In the genomic region with DNA sequence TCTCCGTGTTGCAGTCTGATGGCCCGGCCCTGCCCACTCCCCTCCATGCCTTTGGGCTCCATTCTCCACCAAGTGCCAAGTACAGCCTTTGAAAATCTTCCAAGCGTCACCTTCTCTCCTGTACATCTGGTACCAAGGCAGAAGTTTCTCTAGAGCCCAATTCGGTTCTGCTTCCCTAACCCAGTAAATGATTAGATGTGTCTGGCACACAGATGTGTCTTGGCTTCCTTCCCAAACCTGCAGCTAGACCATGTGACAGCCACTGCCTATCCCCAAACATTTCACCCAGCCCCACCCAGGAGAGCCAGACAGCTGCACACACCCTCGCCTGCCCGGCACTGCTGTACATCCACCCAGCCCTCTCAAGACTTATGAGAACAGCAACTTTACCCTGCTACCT, we compare ENCODE assay signal across 9 mouse cellular contexts. TPM values are rescaled to one million over a fixed set of nuclear protein-coding genes. Genes with fewer than 3 reads are reported as not detected.
DNase-seq lines count a peak whose midpoint lies in the region; ATAC-seq and TF ChIP-seq lines count a peak whose summit lies in the region.
"Had no signal": no experiment of that assay in that cellular context is flagged by ENCODE, and none has a peak within 500 bp of the region (broad histone marks: within the 10 kb centered on the region; RNA-seq: fewer than 3 reads in every experiment).

No protein-coding gene starts in this region.

- H3K4me2 ChIP-seq in hindbrain, postnatal 0 days (ENCODE audit: low read depth, low read length) = no peak overlapping the region
- no peak overlapping the region for H3K4me2 ChIP-seq in lung, postnatal 0 days (replicated peaks; ENCODE audit: low read depth, low read length)
- H3K4me2 ChIP-seq in forebrain, embryonic 15.5 days (replicated peaks) = no peak overlapping the region
- no peak overlapping the region for H3K4me2 ChIP-seq in forebrain, embryonic 13.5 days
- H3K4me2 ChIP-seq: midbrain, embryonic 12.5 days had no signal

- H3K36me3 ChIP-seq in hindbrain, postnatal 0 days (ENCODE audit: insufficient read depth, low read length) = no peaks in the 10 kb centered on the region
- H3K36me3 ChIP-seq in lung, postnatal 0 days (ENCODE audit: insufficient read depth, low read length) = no peaks in the 10 kb centered on the region
- no peaks in the 10 kb centered on the region for H3K36me3 ChIP-seq in forebrain, embryonic 15.5 days
- no peaks in the 10 kb centered on the region for H3K36me3 ChIP-seq in forebrain, embryonic 13.5 days (ENCODE audit: poor library complexity, severe bottlenecking)
- H3K36me3 ChIP-seq: midbrain, embryonic 12.5 days had no signal

- WGBS in lung, adult 2 months = 23% methylated on average over 6 of the region's 6 CpGs
- WGBS in hindbrain, postnatal 0 days = 59% methylated on average over 6 of the region's 6 CpGs
- 24% methylated on average over 6 of the region's 6 CpGs for WGBS in lung, postnatal 0 days
- 67% methylated on average over 6 of the region's 6 CpGs for WGBS in forebrain, embryonic 15.5 days
- WGBS in forebrain, embryonic 13.5 days = 73% methylated on average over 6 of the region's 6 CpGs

- no peak overlapping the region for H3K4me3 ChIP-seq in lung, adult 2 months (replicated peaks; ENCODE audit: extremely low read depth, low read depth, low read length)
- H3K4me3 ChIP-seq in hindbrain, postnatal 0 days (ENCODE audit: low read length) = no peak overlapping the region
- no peak overlapping the region for H3K4me3 ChIP-seq in lung, postnatal 0 days (ENCODE audit: low read depth, low read length)
- no peak overlapping the region for H3K4me3 ChIP-seq in forebrain, embryonic 15.5 days
- H3K4me3 ChIP-seq in forebrain, embryonic 13.5 days = no peak overlapping the region
- H3K4me3 ChIP-seq: midbrain, embryonic 12.5 days had no signal

- DNase-seq in lung, adult 18-20 months = peak; percentile 56 to 78
- DNase-seq in lung, adult 2 months = no peak
- peak; percentile 50 to 59 for DNase-seq in adrenal gland, postnatal 36 days
- peak; percentile 64 for DNase-seq in hindbrain, postnatal 0 days (ENCODE audit: low spot score)
- DNase-seq in lung, postnatal 0 days (ENCODE audit: low spot score) = peak; percentile 73
- no peak for DNase-seq in cerebellum, postnatal 25 days

- no peak for TF ChIP-seq POLR2A in lung, adult 2 months (IDR thresholded peaks at IDR 0.05; ENCODE audit: borderline replicate concordance, extremely low read depth, low read depth, low read length)

- no peaks in the 10 kb centered on the region for H3K27me3 ChIP-seq in hindbrain, postnatal 0 days (ENCODE audit: insufficient read depth, low read length)
- no peaks in the 10 kb centered on the region for H3K27me3 ChIP-seq in lung, postnatal 0 days (replicated peaks; ENCODE audit: insufficient read depth, low read length)
- H3K27me3 ChIP-seq in forebrain, embryonic 15.5 days = no peaks in the 10 kb centered on the region
- 0 out of 2 replicates have a peak, but pooled peaks cover 3% of the 10 kb centered on the region for H3K27me3 ChIP-seq in forebrain, embryonic 13.5 days
- H3K27me3 ChIP-seq: midbrain, embryonic 12.5 days had no signal

- H3K9me3 ChIP-seq in hindbrain, postnatal 0 days (ENCODE audit: low read length) = no peaks in the 10 kb centered on the region
- H3K9me3 ChIP-seq in lung, postnatal 0 days (ENCODE audit: low read length) = no peaks in the 10 kb centered on the region
- H3K9me3 ChIP-seq in forebrain, embryonic 15.5 days = no peaks in the 10 kb centered on the region
- H3K9me3 ChIP-seq in forebrain, embryonic 13.5 days (replicated peaks) = no peaks in the 10 kb centered on the region
- H3K9me3 ChIP-seq: midbrain, embryonic 12.5 days had no signal

- no peak overlapping the region for H3K9ac ChIP-seq in hindbrain, postnatal 0 days (replicated peaks; ENCODE audit: low read length)
- no peak overlapping the region for H3K9ac ChIP-seq in lung, postnatal 0 days (replicated peaks; ENCODE audit: low read depth)
- no peak overlapping the region for H3K9ac ChIP-seq in forebrain, embryonic 15.5 days (replicated peaks)
- no peak overlapping the region for H3K9ac ChIP-seq in forebrain, embryonic 13.5 days
- H3K9ac ChIP-seq: midbrain, embryonic 12.5 days had no signal

- H3K27ac ChIP-seq in hindbrain, postnatal 0 days = no peak overlapping the region
- 0 out of 2 replicates have a peak overlapping the region, but pooled peaks have one; percentile 40 for H3K27ac ChIP-seq in lung, postnatal 0 days (ENCODE audit: low read length)
- H3K27ac ChIP-seq in forebrain, embryonic 15.5 days (replicated peaks) = no peak overlapping the region
- H3K27ac ChIP-seq in forebrain, embryonic 13.5 days = no peak overlapping the region
- H3K27ac ChIP-seq: midbrain, embryonic 12.5 days had no signal

- peak; percentile 52 for ATAC-seq in hindbrain, postnatal 0 days
- ATAC-seq in lung, postnatal 0 days = peak; percentile 82
- no peak for ATAC-seq in forebrain, embryonic 15.5 days (replicated peaks)
- ATAC-seq in forebrain, embryonic 13.5 days = no peak

- no peak for TF ChIP-seq EP300 in lung, postnatal 0 days (IDR thresholded peaks at IDR 0.05)

- TF ChIP-seq CTCF in lung, adult 2 months (IDR thresholded peaks at IDR 0.05; ENCODE audit: insufficient read depth, low read length) = no peak
- TF ChIP-seq CTCF in hindbrain, postnatal 0 days (IDR thresholded peaks at IDR 0.05; ENCODE audit: low read depth) = no peak
- TF ChIP-seq CTCF in lung, postnatal 0 days (IDR thresholded peaks at IDR 0.05) = no peak

- H3K4me1 ChIP-seq in lung, adult 2 months (ENCODE audit: control insufficient read depth, insufficient read depth, low read length) = peaks cover 12% of the 10 kb centered on the region
- H3K4me1 ChIP-seq in hindbrain, postnatal 0 days (ENCODE audit: insufficient read depth, low read length) = no peaks in the 10 kb centered on the region
- H3K4me1 ChIP-seq in lung, postnatal 0 days (ENCODE audit: insufficient read depth, low read depth, low read length) = no peaks in the 10 kb centered on the region; the same call in 1 of the 2 replicates
- H3K4me1 ChIP-seq in forebrain, embryonic 15.5 days = no peaks in the 10 kb centered on the region
- no peaks in the 10 kb centered on the region for H3K4me1 ChIP-seq in forebrain, embryonic 13.5 days
- H3K4me1 ChIP-seq: midbrain, embryonic 12.5 days had no signal

RNA-seq across cellular contexts. Expression of a gene that starts 8.0 kb away (rescaled TPM):
- 9.1 and 13.2 TPM in 2 replicates for polyA plus RNA-seq in lung, adult 2 months (2012; rRNA removed)
- 1 to 10 TPM; 1.1 to 1.3 TPM for total RNA-seq in adrenal gland, postnatal 36 days (2021)
- 0.75 and 2.3 TPM in 2 replicates for total RNA-seq in hindbrain, postnatal 0 days (2014; rRNA removed)
- 1.1 and 1.4 TPM in 2 replicates for polyA plus RNA-seq in hindbrain, postnatal 0 days (2015; fragmentation: Nextera tagmentation; extraction: Ambion mirVana)
- polyA plus RNA-seq in lung, postnatal 0 days (2015; fragmentation: Nextera tagmentation; extraction: Ambion mirVana) = 2.5 and 3.1 TPM in 2 replicates
- 0.47 and 0.57 TPM in 2 replicates for polyA plus RNA-seq in forebrain, embryonic 15.5 days (2015; fragmentation: Nextera tagmentation; extraction: Ambion mirVana)
- 0.44 and 0.54 TPM in 2 replicates for polyA plus RNA-seq in forebrain, embryonic 13.5 days (2015; fragmentation: Nextera tagmentation; extraction: Ambion mirVana)

RNA-seq across cellular contexts. Expression of a gene that starts 8.1 kb away (rescaled TPM):
- polyA plus RNA-seq in lung, adult 2 months (2012; rRNA removed) = 43.7 and 45.9 TPM in 2 replicates
- 1 to 10 TPM; 7.8 to 7.9 TPM for total RNA-seq in adrenal gland, postnatal 36 days (2021)
- 48.0 and 55.6 TPM in 2 replicates for total RNA-seq in hindbrain, postnatal 0 days (2014; rRNA removed)
- 29.0 and 30.3 TPM in 2 replicates for polyA plus RNA-seq in hindbrain, postnatal 0 days (2015; fragmentation: Nextera tagmentation; extraction: Ambion mirVana)
- 43.9 and 44.7 TPM in 2 replicates for polyA plus RNA-seq in lung, postnatal 0 days (2015; fragmentation: Nextera tagmentation; extraction: Ambion mirVana)
- 10.2 and 10.8 TPM in 2 replicates for polyA plus RNA-seq in forebrain, embryonic 15.5 days (2015; fragmentation: Nextera tagmentation; extraction: Ambion mirVana)
- polyA plus RNA-seq in forebrain, embryonic 13.5 days (2015; fragmentation: Nextera tagmentation; extraction: Ambion mirVana) = 7.7 and 8.4 TPM in 2 replicates

RNA-seq across cellular contexts. Expression of a gene that starts 23.0 kb away (rescaled TPM):
- 64.9 and 65.8 TPM in 2 replicates for polyA plus RNA-seq in lung, adult 2 months (2012; rRNA removed)
- 10 to 100 TPM; 35.4 to 54.1 TPM for total RNA-seq in adrenal gland, postnatal 36 days (2021)
- total RNA-seq in hindbrain, postnatal 0 days (2014; rRNA removed) = 81.3 and 99.9 TPM in 2 replicates
- 60.9 and 63.8 TPM in 2 replicates for polyA plus RNA-seq in hindbrain, postnatal 0 days (2015; fragmentation: Nextera tagmentation; extraction: Ambion mirVana)
- 43.2 and 46.4 TPM in 2 replicates for polyA plus RNA-seq in lung, postnatal 0 days (2015; fragmentation: Nextera tagmentation; extraction: Ambion mirVana)
- 69.6 and 77.7 TPM in 2 replicates for polyA plus RNA-seq in forebrain, embryonic 15.5 days (2015; fragmentation: Nextera tagmentation; extraction: Ambion mirVana)
- polyA plus RNA-seq in forebrain, embryonic 13.5 days (2015; fragmentation: Nextera tagmentation; extraction: Ambion mirVana) = 53.8 and 61.2 TPM in 2 replicates

RNA-seq across cellular contexts. Expression of a gene that starts 30.0 kb away (rescaled TPM):
- 6.9 and 8.3 TPM in 2 replicates for polyA plus RNA-seq in lung, adult 2 months (2012; rRNA removed)
- 10 to 100 TPM; 52.9 to 65.3 TPM for total RNA-seq in adrenal gland, postnatal 36 days (2021)
- total RNA-seq in hindbrain, postnatal 0 days (2014; rRNA removed) = 16.8 and 23.8 TPM in 2 replicates
- polyA plus RNA-seq in hindbrain, postnatal 0 days (2015; fragmentation: Nextera tagmentation; extraction: Ambion mirVana) = 92.3 and 96.0 TPM in 2 replicates
- 90.6 and 95.9 TPM in 2 replicates for polyA plus RNA-seq in lung, postnatal 0 days (2015; fragmentation: Nextera tagmentation; extraction: Ambion mirVana)
- polyA plus RNA-seq in forebrain, embryonic 15.5 days (2015; fragmentation: Nextera tagmentation; extraction: Ambion mirVana) = 96.2 and 102 TPM in 2 replicates
- polyA plus RNA-seq in forebrain, embryonic 13.5 days (2015; fragmentation: Nextera tagmentation; extraction: Ambion mirVana) = 105 and 119 TPM in 2 replicates

RNA-seq across cellular contexts. Expression of a gene that starts 39.2 kb away (rescaled TPM):
- 22.6 and 33.3 TPM in 2 replicates for polyA plus RNA-seq in lung, adult 2 months (2012; rRNA removed)
- total RNA-seq in adrenal gland, postnatal 36 days (2021) = 10 to 100 TPM; 61.5 to 77.5 TPM
- 43.9 and 60.8 TPM in 2 replicates for total RNA-seq in hindbrain, postnatal 0 days (2014; rRNA removed)
- polyA plus RNA-seq in hindbrain, postnatal 0 days (2015; fragmentation: Nextera tagmentation; extraction: Ambion mirVana) = 105 and 109 TPM in 2 replicates
- polyA plus RNA-seq in lung, postnatal 0 days (2015; fragmentation: Nextera tagmentation; extraction: Ambion mirVana) = 60.1 and 67.2 TPM in 2 replicates
- polyA plus RNA-seq in forebrain, embryonic 15.5 days (2015; fragmentation: Nextera tagmentation; extraction: Ambion mirVana) = 98.5 and 102 TPM in 2 replicates
- 123 and 141 TPM in 2 replicates for polyA plus RNA-seq in forebrain, embryonic 13.5 days (2015; fragmentation: Nextera tagmentation; extraction: Ambion mirVana)

Comparison
In these comparisons a context has a peak if more than half of its experiments do, and no peak if none do; other contexts are left out.
1. DNase-seq: peak in lung, adult 18-20 months (2 of 2), adrenal gland, postnatal 36 days (2 of 2), hindbrain, postnatal 0 days (single experiment) and lung, postnatal 0 days (single experiment); none in lung, adult 2 months (single experiment) and cerebellum, postnatal 25 days (0 of 2).
2. ATAC-seq: peak in hindbrain, postnatal 0 days (single experiment) and lung, postnatal 0 days (single experiment); none in forebrain, embryonic 15.5 days (single experiment) and forebrain, embryonic 13.5 days (single experiment).